Mouse (Mus musculus): ENCODE results near the gene Kri1.

DNA sequence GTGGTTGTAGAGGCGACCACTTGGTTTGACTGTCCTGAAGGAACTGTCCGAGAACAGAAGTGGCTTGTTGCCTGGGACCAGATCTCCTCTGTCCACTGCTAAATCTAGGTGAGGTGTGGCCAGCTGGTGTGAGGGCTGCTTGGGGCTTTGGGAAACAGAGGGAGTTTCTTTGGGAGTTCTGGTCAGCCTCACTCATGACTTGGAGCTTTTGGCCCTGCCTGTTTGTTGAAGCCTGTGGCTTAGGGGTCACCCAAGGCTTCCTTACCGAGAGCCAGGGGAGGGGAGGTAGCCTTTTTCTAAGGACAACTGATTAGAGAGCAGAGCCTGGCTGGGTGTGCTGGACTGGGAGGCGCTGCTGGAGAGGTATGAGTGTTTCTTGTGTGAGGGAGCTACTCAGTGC is 47.6 kb upstream of the Kri1 start:
- TF ChIP-seq CTCF (IDR thresholded peaks at IDR 0.05; ENCODE audit: extremely low read depth, insufficient read length, insufficient replicate concordance, low read depth, low read length) (no peak), POLR2A (IDR thresholded peaks at IDR 0.05; ENCODE audit: low read depth, low read length) (no peak)

All from small intestine, adult 2 months (tissue).